Mouse (Mus musculus): ENCODE measurements around the gene Zswim1. TPM values are rescaled to one million over a fixed set of nuclear protein-coding genes. Genes with fewer than 3 reads are reported as not detected.

The Zswim1 gene
- polyA plus RNA-seq, 1 experiment from 2014 or later = 17.4 TPM

- H3K9me3 ChIP-seq (ENCODE audit: control insufficient read depth, low read length) = no peaks in the 10 kb centered on the region
- no peak overlapping the region for H3K27ac ChIP-seq (ENCODE audit: low read depth)
- H3K27me3 ChIP-seq (replicated peaks; ENCODE audit: control insufficient read depth, insufficient read depth, low read length) = no peaks in the 10 kb centered on the region
- ATAC-seq (replicated peaks; ENCODE audit: low FRiP score, low TSS enrichment, low read depth) (no peak), DNase-seq (ENCODE audit: low spot score) (no peak)
- H3K4me3 ChIP-seq (ENCODE audit: low read depth, low read length) = no peak overlapping the region
- no peak overlapping the region for H3K9ac ChIP-seq (ENCODE audit: low read length)
- peaks cover 19% of the 10 kb centered on the region for H3K36me3 ChIP-seq (ENCODE audit: control insufficient read depth, insufficient read depth, low read length)
- H3K4me1 ChIP-seq (replicated peaks; ENCODE audit: control insufficient read depth, insufficient read depth, low read length) = peaks cover 4% of the 10 kb centered on the region; the same call in 1 of the 2 replicates
- no peak overlapping the region for H3K4me2 ChIP-seq (ENCODE audit: low read length)
- WGBS = 90% methylated on average over 8 of the region's 8 CpGs
Measured at GRCm38 (mm10) chr2:164815821-164816220, 6.7 kb upstream of the Zswim1 start.

- Histone ChIP-seq H3K27me3 (replicated peaks; ENCODE audit: control insufficient read depth, insufficient read depth, low read length) (no peaks in the 10 kb centered on the region), H3K4me3 (ENCODE audit: low read depth, low read length) (no peak overlapping the region), H3K9me3 (ENCODE audit: control insufficient read depth, low read length) (no peaks in the 10 kb centered on the region), H3K36me3 (ENCODE audit: control insufficient read depth, insufficient read depth, low read length) (peaks cover 27% of the 10 kb centered on the region), H3K4me2 (ENCODE audit: low read length) (no peak overlapping the region), H3K4me1 (replicated peaks; ENCODE audit: control insufficient read depth, insufficient read depth, low read length) (peaks cover 5% of the 10 kb centered on the region), H3K9ac (ENCODE audit: low read length) (no peak overlapping the region), H3K27ac (ENCODE audit: low read depth) (peak overlapping the region; percentile 11; the same call in 1 of the 2 replicates)
- no peak for ATAC-seq (replicated peaks; ENCODE audit: low FRiP score, low TSS enrichment, low read depth)
- 75% methylated on average over 6 of the region's 6 CpGs for WGBS
- no peak for DNase-seq (ENCODE audit: low spot score)
Measured at GRCm38 (mm10) chr2:164817206-164817605, 5.3 kb upstream of the Zswim1 start.

GRCm38 (mm10) chr2:164817703-164818102, 4.8 kb upstream of the Zswim1 start:
- no peak overlapping the region for H3K4me2 ChIP-seq (ENCODE audit: low read length)
- H3K36me3 ChIP-seq (ENCODE audit: control insufficient read depth, insufficient read depth, low read length) = peaks cover 22% of the 10 kb centered on the region
- H3K9ac ChIP-seq (ENCODE audit: low read length) = no peak overlapping the region
- DNase-seq (ENCODE audit: low spot score) (no peak), ATAC-seq (replicated peaks; ENCODE audit: low FRiP score, low TSS enrichment, low read depth) (no peak)
- peaks cover 7% of the 10 kb centered on the region for H3K4me1 ChIP-seq (replicated peaks; ENCODE audit: control insufficient read depth, insufficient read depth, low read length)
- WGBS = 47% methylated on average over 5 of the region's 5 CpGs
- H3K27ac ChIP-seq (ENCODE audit: low read depth) = no peak overlapping the region
- no peaks in the 10 kb centered on the region for H3K27me3 ChIP-seq (replicated peaks; ENCODE audit: control insufficient read depth, insufficient read depth, low read length)
- no peak overlapping the region for H3K4me3 ChIP-seq (ENCODE audit: low read depth, low read length)
- no peaks in the 10 kb centered on the region for H3K9me3 ChIP-seq (ENCODE audit: control insufficient read depth, low read length)

- H3K4me1 ChIP-seq (replicated peaks; ENCODE audit: control insufficient read depth, insufficient read depth, low read length) = peaks cover 14% of the 10 kb centered on the region
- no peak for ATAC-seq (replicated peaks; ENCODE audit: low FRiP score, low TSS enrichment, low read depth)
- H3K27me3 ChIP-seq (replicated peaks; ENCODE audit: control insufficient read depth, insufficient read depth, low read length) = no peaks in the 10 kb centered on the region
- H3K36me3 ChIP-seq (ENCODE audit: control insufficient read depth, insufficient read depth, low read length) = peaks cover 32% of the 10 kb centered on the region
- no peak overlapping the region for H3K27ac ChIP-seq (ENCODE audit: low read depth)
- H3K9me3 ChIP-seq (ENCODE audit: control insufficient read depth, low read length) = no peaks in the 10 kb centered on the region
- WGBS = 86% methylated on average over 6 of the region's 6 CpGs
- no peak overlapping the region; the same call in 1 of the 2 replicates for H3K4me3 ChIP-seq (ENCODE audit: low read depth, low read length)
- DNase-seq (ENCODE audit: low spot score) = no peak
- no peak overlapping the region for H3K9ac ChIP-seq (ENCODE audit: low read length)
- no peak overlapping the region for H3K4me2 ChIP-seq (ENCODE audit: low read length)
Measured at GRCm38 (mm10) chr2:164821060-164821459, 1.4 kb upstream of the Zswim1 start.

GRCm38 (mm10) chr2:164823181-164823585, 697 bp downstream of the Zswim1 start:
- H3K27me3 ChIP-seq (replicated peaks; ENCODE audit: control insufficient read depth, insufficient read depth, low read length) = no peaks in the 10 kb centered on the region
- peaks cover 10% of the 10 kb centered on the region for H3K4me1 ChIP-seq (replicated peaks; ENCODE audit: control insufficient read depth, insufficient read depth, low read length)
- peaks cover 52% of the 10 kb centered on the region for H3K36me3 ChIP-seq (ENCODE audit: control insufficient read depth, insufficient read depth, low read length)
- peak overlapping the region; percentile 71 for H3K27ac ChIP-seq (ENCODE audit: low read depth)
- 1% methylated on average over 10 of the region's 10 CpGs for WGBS
- H3K4me3 ChIP-seq (ENCODE audit: low read depth, low read length) = peak overlapping the region; percentile 91
- no peaks in the 10 kb centered on the region for H3K9me3 ChIP-seq (ENCODE audit: control insufficient read depth, low read length)
- H3K4me2 ChIP-seq (ENCODE audit: low read length) = peak overlapping the region; percentile 63
- peak overlapping the region; percentile 67 for H3K9ac ChIP-seq (ENCODE audit: low read length)
- DNase-seq (ENCODE audit: low spot score) = no peak
- ATAC-seq (replicated peaks; ENCODE audit: low FRiP score, low TSS enrichment, low read depth) = peak; percentile 65

GRCm38 (mm10) chr2:164823969-164824368, 1.5 kb downstream of the Zswim1 start:
- no peak for ATAC-seq (replicated peaks; ENCODE audit: low FRiP score, low TSS enrichment, low read depth)
- H3K4me2 ChIP-seq (ENCODE audit: low read length) = 0 out of 2 replicates have a peak overlapping the region, but pooled peaks have one; percentile 63
- peaks cover 10% of the 10 kb centered on the region for H3K4me1 ChIP-seq (replicated peaks; ENCODE audit: control insufficient read depth, insufficient read depth, low read length)
- H3K9ac ChIP-seq (ENCODE audit: low read length) = no peak overlapping the region
- peaks cover 54% of the 10 kb centered on the region for H3K36me3 ChIP-seq (ENCODE audit: control insufficient read depth, insufficient read depth, low read length)
- no peak overlapping the region for H3K27ac ChIP-seq (ENCODE audit: low read depth)
- 92% methylated on average over 4 of the region's 4 CpGs for WGBS
- peak overlapping the region; percentile 91; the same call in 1 of the 2 replicates for H3K4me3 ChIP-seq (ENCODE audit: low read depth, low read length)
- H3K27me3 ChIP-seq (replicated peaks; ENCODE audit: control insufficient read depth, insufficient read depth, low read length) = no peaks in the 10 kb centered on the region
- no peak for DNase-seq (ENCODE audit: low spot score)
- no peaks in the 10 kb centered on the region for H3K9me3 ChIP-seq (ENCODE audit: control insufficient read depth, low read length)

GRCm38 (mm10) chr2:164825521-164825920, 3.0 kb downstream of the Zswim1 start:
- WGBS = 92% methylated on average over 17 of the region's 17 CpGs
- Histone ChIP-seq H3K27ac (ENCODE audit: low read depth) (no peak overlapping the region), H3K36me3 (ENCODE audit: control insufficient read depth, insufficient read depth, low read length) (peaks cover 48% of the 10 kb centered on the region), H3K27me3 (replicated peaks; ENCODE audit: control insufficient read depth, insufficient read depth, low read length) (no peaks in the 10 kb centered on the region), H3K9ac (ENCODE audit: low read length) (no peak overlapping the region), H3K4me2 (ENCODE audit: low read length) (no peak overlapping the region), H3K4me3 (ENCODE audit: low read depth, low read length) (no peak overlapping the region), H3K4me1 (replicated peaks; ENCODE audit: control insufficient read depth, insufficient read depth, low read length) (peaks cover 10% of the 10 kb centered on the region), H3K9me3 (ENCODE audit: control insufficient read depth, low read length) (no peaks in the 10 kb centered on the region)
- DNase-seq (ENCODE audit: low spot score) = no peak
- ATAC-seq (replicated peaks; ENCODE audit: low FRiP score, low TSS enrichment, low read depth) = no peak

- Histone ChIP-seq H3K27me3 (replicated peaks; ENCODE audit: control insufficient read depth, insufficient read depth, low read length) (no peaks in the 10 kb centered on the region), H3K4me1 (replicated peaks; ENCODE audit: control insufficient read depth, insufficient read depth, low read length) (peaks cover 9% of the 10 kb centered on the region), H3K27ac (ENCODE audit: low read depth) (no peak overlapping the region), H3K4me2 (ENCODE audit: low read length) (no peak overlapping the region), H3K9ac (ENCODE audit: low read length) (no peak overlapping the region), H3K4me3 (ENCODE audit: low read depth, low read length) (no peak overlapping the region), H3K36me3 (ENCODE audit: control insufficient read depth, insufficient read depth, low read length) (peaks cover 38% of the 10 kb centered on the region), H3K9me3 (ENCODE audit: control insufficient read depth, low read length) (no peaks in the 10 kb centered on the region)
- 89% methylated on average over 16 of the region's 16 CpGs for WGBS
- ATAC-seq (replicated peaks; ENCODE audit: low FRiP score, low TSS enrichment, low read depth) (no peak), DNase-seq (ENCODE audit: low spot score) (no peak)
Measured at GRCm38 (mm10) chr2:164827146-164827850, 4.8 kb downstream of the Zswim1 start.

- Histone ChIP-seq H3K4me2 (ENCODE audit: low read length) (no peak within 1 kb of the TSS), H3K4me3 (ENCODE audit: low read depth, low read length) (no peak within 1 kb of the TSS), H3K27me3 (replicated peaks; ENCODE audit: control insufficient read depth, insufficient read depth, low read length) (no peaks in the 10 kb centered on the region), H3K9ac (ENCODE audit: low read length) (no peak within 1 kb of the TSS), H3K27ac (ENCODE audit: low read depth) (no peak within 1 kb of the TSS), H3K36me3 (ENCODE audit: control insufficient read depth, insufficient read depth, low read length) (peaks cover 38% of the 10 kb centered on the region), H3K4me1 (replicated peaks; ENCODE audit: control insufficient read depth, insufficient read depth, low read length) (peaks cover 6% of the 10 kb centered on the region; the same call in 1 of the 2 replicates), H3K9me3 (ENCODE audit: control insufficient read depth, low read length) (no peaks in the 10 kb centered on the region)
- ATAC-seq (replicated peaks; ENCODE audit: low FRiP score, low TSS enrichment, low read depth) = no peak
- no peak for DNase-seq (ENCODE audit: low spot score)
- WGBS = 87% methylated on average over 6 of the region's 6 CpGs
Measured at GRCm38 (mm10) chr2:164828437-164828836, 6.0 kb downstream of the Zswim1 start, which contains the start of gene Spata25. Spata25 (minus strand) TSS chr2:164828537.
